Mouse (Mus musculus) bone marrow macrophage, adult 2 months (primary cell): ENCODE measurements around the gene Zp2.

ENCODE experiments used
- CTCF ChIP-seq: IDR thresholded peaks from 2 replicates; pipeline ENCODE4 v1.5.1; 2012; ENCODE audit warnings: low read depth, mild to moderate bottlenecking, low read length, moderate library complexity
- POLR2A ChIP-seq: IDR thresholded peaks from 2 replicates; pipeline ENCODE4 v1.6.1; 2012; ENCODE audit warnings: mild to moderate bottlenecking, low read depth, low read length, borderline replicate concordance

DNA sequence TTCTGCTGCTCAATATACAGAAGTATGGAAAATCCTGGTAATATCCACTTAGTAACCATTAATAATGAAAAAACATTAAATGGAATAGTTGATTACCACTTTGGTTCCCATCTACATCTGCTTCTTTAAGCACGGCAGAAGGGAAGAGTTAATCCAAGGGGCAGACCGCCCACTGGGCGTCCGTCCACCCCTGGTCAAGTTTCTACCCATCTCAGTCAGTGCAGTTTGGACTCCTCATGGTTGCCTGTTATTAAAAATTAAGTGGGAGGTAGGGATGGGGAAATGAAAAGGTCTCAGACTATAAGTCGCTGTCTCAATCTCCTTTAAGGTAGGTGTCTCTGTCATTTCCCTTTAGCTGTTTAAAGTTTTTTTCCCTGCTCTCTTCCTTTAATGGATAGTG lies 43.9 kb upstream of the Zp2 start:
- TF ChIP-seq CTCF (no peak), POLR2A (no peak)
